Mouse (Mus musculus) lung, adult 2 months (tissue): Measurements from ENCODE around the gene 2010111I01Rik. TPM values are rescaled to one million over a fixed set of nuclear protein-coding genes. Genes with fewer than 3 reads are reported as not detected.

Source experiments
- DNase-seq: peaks from one replicate; pipeline ENCODE4 v3.0.0; 2022
- H3K4me1 ChIP-seq: fragments of 200-500 bp; 2 replicates; pipeline ENCODE4 v1.6.1; 2011; ENCODE audit warnings: low read length; ENCODE audit not compliant: control insufficient read depth, insufficient read depth
- H3K4me3 ChIP-seq: fragments of 200-500 bp; replicated peaks from 2 replicates; pipeline ENCODE3; 2011; ENCODE audit warnings: low read depth, mild to moderate bottlenecking, control low read depth, low read length; ENCODE audit errors: extremely low read depth
- CTCF ChIP-seq: fragments of 200-500 bp; IDR thresholded peaks from 2 replicates; pipeline ENCODE4 v1.5.1; 2011; ENCODE audit warnings: mild to moderate bottlenecking, low read length, control low read depth; ENCODE audit not compliant: insufficient read depth
- POLR2A ChIP-seq: fragments of 200-500 bp; IDR thresholded peaks from 2 replicates; pipeline ENCODE4 v1.6.1; 2011; ENCODE audit warnings: low read depth, mild to moderate bottlenecking, control low read depth, low read length, borderline replicate concordance; ENCODE audit errors: extremely low read depth
- WGBS: fragments of 180-500 bp; shearing (Covaris S2); methylation state at CpG from one replicate; pipeline ENCODE4 v1.1.7; 2018; 5-methylcytosine and 5-hydroxymethylcytosine counted together
- polyA plus RNA-seq: library from polyadenylated mRNA; depleted of rRNA; stranded (reverse); fragments of >200 nt; gene quantifications from 2 replicates; pipeline ENCODE4 v1.2.3, GENCODE M21; 2012

2010111I01Rik gene
- polyA plus RNA-seq, 1 experiment = 143 TPM

DNA sequence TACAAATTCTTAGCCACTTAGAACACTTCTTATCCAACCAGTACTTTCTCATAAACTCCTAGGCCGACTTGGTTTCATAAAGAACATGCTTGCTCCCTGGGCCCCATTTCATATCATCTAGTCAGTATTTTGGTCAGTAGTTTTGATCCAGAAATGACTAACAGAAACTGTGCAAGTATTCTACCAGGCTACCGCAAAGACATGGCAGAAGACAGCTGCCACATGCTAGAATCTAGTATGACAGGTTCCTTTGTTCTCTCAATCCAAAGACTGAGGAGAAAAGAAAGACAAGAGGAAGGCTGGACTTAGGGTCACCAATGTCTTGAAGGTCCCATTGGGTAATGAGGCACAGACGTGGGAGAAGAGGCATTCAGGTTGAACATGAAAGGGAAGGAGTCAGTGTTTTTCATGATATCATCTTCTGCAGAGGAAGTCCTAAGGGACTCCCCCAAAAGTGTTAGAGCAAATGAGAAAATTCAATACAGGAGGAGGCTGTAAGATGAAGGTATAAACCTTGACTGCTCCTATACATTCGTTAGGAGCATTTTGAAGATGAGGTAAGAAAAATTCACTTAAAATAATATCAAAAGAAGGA lies 216.0 kb downstream of the 2010111I01Rik start:
- TF ChIP-seq CTCF (no peak), POLR2A (no peak)
- Histone ChIP-seq H3K4me1 (no peaks in the 10 kb centered on the region), H3K4me3 (no peak overlapping the region)
- DNase-seq = no peak
- WGBS = 92% methylated on average over 4 of the region's 4 CpGs

GRCm38 (mm10) chr13:63184946-63185345 lies 220.3 kb downstream of the 2010111I01Rik start:
- WGBS = 85% methylated on average over 6 of the region's 6 CpGs
- H3K4me1 ChIP-seq = peaks cover 8% of the 10 kb centered on the region; the same call in 1 of the 2 replicates
- DNase-seq = no peak
- no peak for TF ChIP-seq CTCF
- no peak for TF ChIP-seq POLR2A
- H3K4me3 ChIP-seq = no peak overlapping the region

DNA sequence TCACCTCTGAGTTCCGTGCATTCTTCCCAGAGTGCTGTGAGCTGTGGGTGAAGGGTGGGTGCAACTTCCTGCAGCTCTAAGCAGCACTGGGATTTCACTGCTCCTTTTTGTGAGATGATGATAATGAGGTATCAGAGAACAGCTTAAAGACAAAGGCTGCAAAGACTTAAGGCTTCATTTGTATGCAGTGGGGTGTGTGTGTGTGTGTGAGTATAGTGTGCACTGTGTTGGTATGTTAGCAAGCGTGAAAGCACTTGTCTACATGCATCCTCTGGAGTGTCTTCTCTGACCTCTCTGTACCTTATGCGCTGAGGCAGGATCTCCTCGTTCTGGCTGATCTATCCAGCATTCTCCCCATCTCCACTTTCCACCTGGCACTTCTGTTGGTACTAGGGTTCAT lies 221.5 kb downstream of the 2010111I01Rik start:
- no peak overlapping the region for H3K4me3 ChIP-seq
- DNase-seq = no peak
- peaks cover 8% of the 10 kb centered on the region; the same call in 1 of the 2 replicates for H3K4me1 ChIP-seq
- WGBS = 80% methylated on average over 4 of the region's 4 CpGs
- no peak for TF ChIP-seq CTCF
- TF ChIP-seq POLR2A = no peak

GRCm38 (mm10) chr13:63186642-63187041 lies 221.9 kb downstream of the 2010111I01Rik start:
- 73% methylated on average over 1 of the region's 1 CpGs for WGBS
- DNase-seq = no peak
- no peak for TF ChIP-seq POLR2A
- no peak for TF ChIP-seq CTCF
- Histone ChIP-seq H3K4me1 (peaks cover 8% of the 10 kb centered on the region; the same call in 1 of the 2 replicates), H3K4me3 (no peak overlapping the region)

GRCm38 (mm10) chr13:63187145-63188143 lies 222.8 kb downstream of the 2010111I01Rik start:
- Histone ChIP-seq H3K4me1 (peaks cover 8% of the 10 kb centered on the region; the same call in 1 of the 2 replicates), H3K4me3 (no peak overlapping the region)
- peak; percentile 15 for DNase-seq
- no peak for TF ChIP-seq POLR2A
- 55% methylated on average over 13 of the region's 13 CpGs for WGBS

GRCm38 (mm10) chr13:63188306-63188705 lies 223.6 kb downstream of the 2010111I01Rik start:
- no peak for DNase-seq
- Histone ChIP-seq H3K4me3 (no peak overlapping the region), H3K4me1 (peaks cover 8% of the 10 kb centered on the region; the same call in 1 of the 2 replicates)
- TF ChIP-seq POLR2A (no peak), CTCF (no peak)
- 65% methylated on average over 5 of the region's 5 CpGs for WGBS

- 57% methylated on average over 2 of the region's 2 CpGs for WGBS
- DNase-seq = peak; percentile 26
- TF ChIP-seq CTCF = no peak
- H3K4me1 ChIP-seq = peaks cover 8% of the 10 kb centered on the region; the same call in 1 of the 2 replicates
- H3K4me3 ChIP-seq = no peak overlapping the region
Observed at GRCm38 (mm10) chr13:63188811-63189210, 224.1 kb downstream of the 2010111I01Rik start.

DNA sequence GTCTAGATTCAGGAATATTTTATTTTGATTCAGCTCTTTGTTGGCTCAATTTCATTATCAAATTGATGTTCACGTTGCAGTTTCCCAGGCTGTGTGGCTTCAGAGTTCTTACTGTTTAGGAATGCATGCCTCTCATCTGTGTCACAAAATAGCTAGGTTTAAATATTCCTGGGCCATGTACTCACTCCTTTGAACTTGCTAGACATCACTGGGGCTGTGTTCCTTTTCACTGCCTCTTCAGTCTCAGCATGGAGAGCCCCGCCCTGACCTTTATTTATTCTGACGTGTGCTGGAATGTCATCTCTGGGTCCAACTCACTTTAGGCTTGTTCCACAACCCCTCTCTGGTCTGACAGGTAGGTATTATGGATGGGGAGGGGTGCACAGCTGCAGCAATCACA lies 228.7 kb downstream of the 2010111I01Rik start:
- DNase-seq = no peak
- Histone ChIP-seq H3K4me3 (no peak overlapping the region), H3K4me1 (no peaks in the 10 kb centered on the region)
- 50% methylated on average over 3 of the region's 3 CpGs for WGBS
- TF ChIP-seq POLR2A (no peak), CTCF (no peak)

GRCm38 (mm10) chr13:63198038-63198437 lies 233.3 kb downstream of the 2010111I01Rik start:
- WGBS = 71% methylated on average over 1 of the region's 1 CpGs
- Histone ChIP-seq H3K4me3 (no peak overlapping the region), H3K4me1 (no peaks in the 10 kb centered on the region)
- no peak for DNase-seq
- TF ChIP-seq POLR2A = no peak
- TF ChIP-seq CTCF = no peak
